Mouse (Mus musculus) myocyte (in vitro differentiated cells): ENCODE data around the gene Plpp3. TPM values are rescaled to one million over a fixed set of nuclear protein-coding genes. Genes with fewer than 3 reads are reported as not detected.
A peak's percentile ranks its signal among the peaks of the same experiment; 100 is the strongest.

Experiments
- H3K27me3 ChIP-seq: one replicate; pipeline ENCODE4 v1.6.1; 2011; ENCODE audit not compliant: control insufficient read depth, insufficient read depth, insufficient read length
- H3K36me3 ChIP-seq: one replicate; pipeline ENCODE4 v1.6.1; 2011; ENCODE audit not compliant: control insufficient read depth, insufficient read depth
- H3K4me2 ChIP-seq: one replicate; pipeline ENCODE4 v1.6.1; 2011; ENCODE audit warnings: low read depth, control low read depth
- H3K4me3 ChIP-seq: one replicate; pipeline ENCODE4 v1.5.1; 2011; ENCODE audit warnings: mild to moderate bottlenecking, control low read depth, moderate library complexity
- H3K79me2 ChIP-seq: one replicate; pipeline ENCODE4 v1.6.1; 2011; ENCODE audit not compliant: control insufficient read depth, insufficient read depth
- H3ac ChIP-seq: one replicate; pipeline ENCODE4 v1.6.1; 2011; ENCODE audit not compliant: control insufficient read depth, insufficient read length
- CEBPB ChIP-seq: IDR thresholded peaks from 2 replicates; pipeline ENCODE4 v1.6.1; 2011; ENCODE audit warnings: mild to moderate bottlenecking, moderate library complexity; ENCODE audit not compliant: poor library complexity, insufficient read depth, severe bottlenecking
- E2F4 ChIP-seq: IDR thresholded peaks from one replicate; pipeline ENCODE4 v1.6.1; 2011; ENCODE audit warnings: mild to moderate bottlenecking, control low read depth, moderate library complexity; ENCODE audit not compliant: insufficient read depth
- MAX ChIP-seq: IDR thresholded peaks from one replicate; pipeline ENCODE4 v1.6.1; 2011; ENCODE audit warnings: low read depth, mild to moderate bottlenecking, control low read depth
- MYOD1 ChIP-seq, 3 experiments: IDR thresholded peaks; one replicate each; pipeline ENCODE4 v1.6.1; 2011; ENCODE audit warnings: control low read depth in 2 of 3, low read depth in 2 of 3, mild to moderate bottlenecking in 2 of 3, moderate library complexity in 1 of 3; ENCODE audit not compliant: insufficient read length in 2 of 3, control insufficient read depth in 1 of 3
- MYOG ChIP-seq, 3 experiments: IDR thresholded peaks; one replicate each; pipeline ENCODE4 v1.6.1; 2011; ENCODE audit warnings: control low read depth in 2 of 3, low read depth in 2 of 3, mild to moderate bottlenecking in 2 of 3; ENCODE audit not compliant: insufficient read length in 2 of 3, control insufficient read depth in 1 of 3, insufficient read depth in 1 of 3
- POLR2A ChIP-seq: IDR thresholded peaks from one replicate; pipeline ENCODE4 v1.6.1; 2011; ENCODE audit warnings: low read depth, mild to moderate bottlenecking, control low read depth, moderate library complexity; ENCODE audit not compliant: insufficient read length
- POLR2AphosphoS2 ChIP-seq: IDR thresholded peaks from one replicate; pipeline ENCODE4 v1.6.1; 2011; ENCODE audit warnings: low read depth, control low read depth; ENCODE audit not compliant: insufficient read length
- REST ChIP-seq: IDR thresholded peaks from one replicate; pipeline ENCODE4 v1.6.1; 2011; ENCODE audit warnings: mild to moderate bottlenecking, control low read depth, moderate library complexity; ENCODE audit not compliant: insufficient read depth, insufficient read length
- SRF ChIP-seq: IDR thresholded peaks from one replicate; pipeline ENCODE4 v1.6.1; 2011; ENCODE audit warnings: low read depth; ENCODE audit not compliant: control insufficient read depth, insufficient read length
- TCF12 ChIP-seq: IDR thresholded peaks from one replicate; pipeline ENCODE4 v1.6.1; 2011; ENCODE audit warnings: mild to moderate bottlenecking, control low read depth; ENCODE audit not compliant: poor library complexity, insufficient read depth, severe bottlenecking
- TCF3 ChIP-seq: IDR thresholded peaks from one replicate; pipeline ENCODE4 v1.6.1; 2011; ENCODE audit warnings: low read depth, control low read depth; ENCODE audit not compliant: insufficient read length
- USF1 ChIP-seq: IDR thresholded peaks from one replicate; pipeline ENCODE4 v1.6.1; 2011; ENCODE audit warnings: low read depth, mild to moderate bottlenecking, control low read depth, moderate library complexity
- polyA plus RNA-seq: library from polyadenylated mRNA; unstranded; fragments of >200 nt; fragmentation: generic; extraction: Trizol; gene quantifications from one replicate; pipeline ENCODE4 v1.2.1, GENCODE M21; 2012; ENCODE audit warnings: missing spikeins

The Plpp3 gene
- polyA plus RNA-seq, 1 experiment, result 12.7 TPM

- no peak for TF ChIP-seq SRF
- no peak for TF ChIP-seq TCF3
- TF ChIP-seq REST, result no peak
- TF ChIP-seq MYOD1 (IDR thresholded peaks at IDR 0.05; ENCODE audit: control insufficient read depth in 1 of 3, insufficient read length in 2 of 3, low read depth in 2 of 3), result no peak
- no peak for TF ChIP-seq E2F4
- TF ChIP-seq TCF12, result no peak
- H3K36me3 ChIP-seq, result no peaks in the 10 kb centered on the region
- no peak overlapping the region for H3K4me3 ChIP-seq
- H3K79me2 ChIP-seq, result no peaks in the 10 kb centered on the region
- H3ac ChIP-seq, result no peak overlapping the region
- H3K4me2 ChIP-seq, result no peak overlapping the region
- H3K27me3 ChIP-seq, result no peaks in the 10 kb centered on the region
These were observed 95.5 kb downstream of the Plpp3 start for GRCm38 (mm10) chr4:105252571-105253200.

DNA sequence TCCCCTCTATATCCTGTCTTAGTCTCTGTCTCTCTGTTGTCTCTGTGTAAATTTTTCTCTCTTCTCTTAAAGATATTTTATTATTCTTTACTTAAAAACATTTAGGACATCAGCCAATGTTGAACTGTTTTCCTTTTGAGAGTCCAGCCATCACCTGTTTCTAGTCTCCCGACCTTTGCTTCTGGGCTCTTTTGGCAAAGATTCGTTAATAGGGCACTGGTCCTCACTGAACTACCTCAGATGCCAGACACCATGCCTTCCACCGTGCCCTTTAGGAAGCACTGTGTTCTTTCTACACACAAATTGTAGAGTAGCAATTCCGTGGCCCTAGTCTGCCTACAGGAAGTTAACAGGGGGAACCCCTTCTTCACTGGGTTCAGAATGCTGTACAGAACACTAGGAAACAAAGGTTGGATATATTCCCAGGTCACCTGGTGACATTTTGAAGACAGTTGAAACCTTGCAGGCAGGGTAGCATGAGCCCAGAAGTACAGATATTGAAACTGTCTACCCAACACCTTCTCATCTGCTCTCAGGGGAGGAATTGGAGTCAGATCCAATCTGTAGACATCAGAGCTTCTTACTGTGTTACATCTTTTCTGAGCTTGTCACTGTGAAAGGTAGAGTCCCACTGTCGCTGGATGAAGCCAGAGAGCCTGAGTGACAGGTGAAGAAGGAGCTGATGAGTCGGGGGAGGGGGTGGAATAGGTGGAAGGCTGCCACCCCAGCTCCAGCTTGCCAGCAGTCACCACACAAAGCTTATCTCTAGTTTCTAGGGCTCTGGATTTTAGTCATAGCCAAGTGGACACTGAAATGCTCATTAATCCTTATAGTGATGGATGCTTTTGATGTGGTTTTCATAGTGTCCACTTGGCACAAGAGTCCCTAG, 96.5 kb downstream of the Plpp3 start:
- H3K36me3 ChIP-seq, result no peaks in the 10 kb centered on the region
- TF ChIP-seq MYOD1 (IDR thresholded peaks at IDR 0.05; ENCODE audit: control insufficient read depth in 1 of 3, insufficient read length in 2 of 3, low read depth in 2 of 3), result peak in 1 of 3 experiments; percentile 70
- TF ChIP-seq CEBPB, result no peak
- H3K4me2 ChIP-seq, result no peak overlapping the region
- no peaks in the 10 kb centered on the region for H3K27me3 ChIP-seq
- no peak overlapping the region for H3K4me3 ChIP-seq
- H3K79me2 ChIP-seq, result no peaks in the 10 kb centered on the region
- no peak overlapping the region for H3ac ChIP-seq

DNA sequence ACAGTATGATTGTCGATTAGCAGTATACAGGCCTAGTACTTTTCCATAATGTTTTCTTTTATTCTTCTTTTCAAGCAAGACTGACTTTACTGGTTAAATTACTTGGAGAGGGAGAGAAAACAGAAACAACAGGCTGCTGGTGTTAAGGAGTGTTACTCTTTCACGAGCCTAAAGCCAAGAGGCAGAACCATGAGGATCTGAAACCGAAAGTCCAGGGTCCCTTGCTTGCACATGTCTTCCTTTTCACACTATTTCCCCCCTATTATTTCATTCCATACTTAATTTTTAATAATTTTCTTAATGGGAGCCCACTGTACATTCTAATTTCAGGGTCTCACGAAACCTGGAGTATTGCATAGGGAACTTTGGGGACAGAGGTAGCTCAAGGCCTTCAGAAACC, 97.2 kb downstream of the Plpp3 start:
- no peaks in the 10 kb centered on the region for H3K36me3 ChIP-seq
- TF ChIP-seq POLR2AphosphoS2 (no peak), MYOD1 (IDR thresholded peaks at IDR 0.05; ENCODE audit: control insufficient read depth in 1 of 3, insufficient read length in 2 of 3, low read depth in 2 of 3) (no peak), MAX (no peak), CEBPB (no peak), REST (no peak), POLR2A (no peak), TCF3 (no peak)
- H3K27me3 ChIP-seq, result no peaks in the 10 kb centered on the region

GRCm38 (mm10) chr4:105255185-105255584, 98.0 kb downstream of the Plpp3 start:
- no peaks in the 10 kb centered on the region for H3K79me2 ChIP-seq
- no peak overlapping the region for H3ac ChIP-seq
- no peak for TF ChIP-seq MAX
- no peak for TF ChIP-seq MYOD1 (IDR thresholded peaks at IDR 0.05; ENCODE audit: control insufficient read depth in 1 of 3, insufficient read length in 2 of 3, low read depth in 2 of 3)
- TF ChIP-seq USF1, result no peak
- TF ChIP-seq MYOG (IDR thresholded peaks at IDR 0.05; ENCODE audit: control insufficient read depth in 1 of 3, insufficient read depth in 1 of 3, insufficient read length in 2 of 3, low read depth in 2 of 3), result no peak
- no peak for TF ChIP-seq CEBPB
- TF ChIP-seq POLR2A, result no peak
- no peak for TF ChIP-seq POLR2AphosphoS2
- TF ChIP-seq TCF3, result no peak
- no peak for TF ChIP-seq REST

More for the DNA sequence above, 97.2 kb downstream of the Plpp3 start:
- Histone ChIP-seq H3ac (no peak overlapping the region), H3K4me2 (no peak overlapping the region), H3K4me3 (no peak overlapping the region), H3K79me2 (no peaks in the 10 kb centered on the region)

DNA sequence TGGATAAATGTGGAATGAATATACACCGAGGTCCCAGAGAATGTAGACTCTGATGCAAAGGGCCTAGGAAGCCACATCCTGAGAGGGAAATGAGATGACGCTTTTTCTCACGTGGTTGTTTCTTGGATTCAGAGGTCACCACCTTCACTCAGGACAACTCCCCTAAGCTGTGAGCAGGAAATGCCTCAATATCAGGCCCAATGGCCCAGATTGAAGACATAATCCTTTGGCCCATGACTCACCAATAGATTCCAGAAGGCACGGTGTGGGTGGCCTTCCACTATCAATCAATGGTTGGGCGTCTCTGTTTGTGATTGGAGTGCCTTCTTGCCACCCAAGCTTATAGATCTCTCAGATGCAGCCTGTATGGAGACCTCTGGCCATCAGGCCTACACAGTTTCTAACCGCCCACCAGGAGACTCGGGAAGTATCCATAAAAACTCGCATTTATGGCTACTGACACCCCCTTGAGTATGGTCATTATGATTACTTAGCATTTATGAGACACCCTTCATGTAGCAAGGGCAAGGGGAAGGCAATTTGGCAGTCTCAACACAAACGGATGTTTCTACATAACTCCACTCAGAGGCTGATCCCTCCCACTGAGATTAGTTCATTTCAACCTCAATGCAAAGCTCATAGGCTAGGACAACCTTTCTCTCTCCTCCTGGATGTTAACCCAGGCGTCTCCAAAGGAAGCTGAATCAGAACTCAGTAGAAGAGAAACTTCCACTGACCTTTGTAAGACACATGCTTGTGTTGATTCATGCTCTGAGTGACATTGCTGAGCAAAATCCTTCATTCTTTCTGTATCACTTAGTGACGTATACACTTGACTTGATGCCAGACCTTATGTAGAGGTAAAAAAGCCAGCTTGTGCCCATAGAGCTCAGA, 100.8 kb downstream of the Plpp3 start:
- TF ChIP-seq POLR2A (no peak), SRF (no peak), TCF12 (no peak), USF1 (no peak), POLR2AphosphoS2 (no peak), MYOG (IDR thresholded peaks at IDR 0.05; ENCODE audit: control insufficient read depth in 1 of 3, insufficient read depth in 1 of 3, insufficient read length in 2 of 3, low read depth in 2 of 3) (no peak), MYOD1 (IDR thresholded peaks at IDR 0.05; ENCODE audit: control insufficient read depth in 1 of 3, insufficient read length in 2 of 3, low read depth in 2 of 3) (no peak), E2F4 (no peak), TCF3 (no peak), CEBPB (no peak), REST (no peak), MAX (no peak)
- no peaks in the 10 kb centered on the region for H3K27me3 ChIP-seq
- no peaks in the 10 kb centered on the region for H3K36me3 ChIP-seq

More at GRCm38 (mm10) chr4:105255185-105255584, 98.0 kb downstream of the Plpp3 start:
- Histone ChIP-seq H3K27me3 (no peaks in the 10 kb centered on the region), H3K36me3 (no peaks in the 10 kb centered on the region), H3K4me3 (no peak overlapping the region), H3K4me2 (no peak overlapping the region)

More for the DNA sequence above, 100.8 kb downstream of the Plpp3 start:
- no peaks in the 10 kb centered on the region for H3K79me2 ChIP-seq
- H3K4me3 ChIP-seq, result no peak overlapping the region
- H3ac ChIP-seq, result no peak overlapping the region
- H3K4me2 ChIP-seq, result no peak overlapping the region
